Mouse (Mus musculus) T-helper 2 cell (primary cell): Measurements from ENCODE around the gene Cbr3.

ENCODE experiments used
- in situ Hi-C: fragments of 300-600 bp; cut with MboI, MseI; formaldehyde crosslinking; loops from one replicate; pipeline ENCODE4 v1.15.1; 2025; ENCODE audit warnings: high pct_unique_total_duplicates

The Cbr3 gene

GRCm38 (mm10) chr16:93711411-93712188 is 28.6 kb downstream of the Cbr3 start, which contains the start of gene Dop1b:
Gene Dop1b (plus strand): TSS chr16:93711904.
- in situ Hi-C loops, result no loop called here

GRCm38 (mm10) chr16:93712189-93712885 is 29.3 kb downstream of the Cbr3 start:
- in situ Hi-C loops, result no loop called here

- in situ Hi-C loops, result no loop called here
Observed at GRCm38 (mm10) chr16:93712966-93713365, 30.0 kb downstream of the Cbr3 start.

- in situ Hi-C loops, result no loop called here
Observed at GRCm38 (mm10) chr16:93714426-93714825, 31.4 kb downstream of the Cbr3 start.

GRCm38 (mm10) chr16:93715826-93716225 is 32.8 kb downstream of the Cbr3 start:
- in situ Hi-C loops, result no loop called here

- in situ Hi-C loops, result no loop called here
Observed at GRCm38 (mm10) chr16:93717299-93717703, 34.3 kb downstream of the Cbr3 start.

GRCm38 (mm10) chr16:93721771-93722170 is 38.8 kb downstream of the Cbr3 start:
- in situ Hi-C loops, result no loop called here

GRCm38 (mm10) chr16:93722476-93722875 is 39.5 kb downstream of the Cbr3 start:
- in situ Hi-C loops, result no loop called here

- in situ Hi-C loops, result no loop called here
Observed at GRCm38 (mm10) chr16:93725417-93726144, 42.6 kb downstream of the Cbr3 start.

GRCm38 (mm10) chr16:93726186-93726585 is 43.2 kb downstream of the Cbr3 start:
- in situ Hi-C loops, result no loop called here

- in situ Hi-C loops, result no loop called here
Observed at GRCm38 (mm10) chr16:93728676-93729075, 45.7 kb downstream of the Cbr3 start.

GRCm38 (mm10) chr16:93729801-93730721 is 47.0 kb downstream of the Cbr3 start:
- in situ Hi-C loops, result no loop called here

- in situ Hi-C loops, result no loop called here
Observed at GRCm38 (mm10) chr16:93731310-93731709, 48.3 kb downstream of the Cbr3 start.

GRCm38 (mm10) chr16:93732875-93733569 is 50.0 kb downstream of the Cbr3 start:
- in situ Hi-C loops, result no loop called here

- in situ Hi-C loops, result no loop called here
Observed at GRCm38 (mm10) chr16:93739251-93739650, 56.2 kb downstream of the Cbr3 start.
